Mouse (Mus musculus): ENCODE measurements at regions not wholly inside any gene's neighbourhood (a gene's known extent, or its start where the extent isn't known, plus 50 kb on each side); places are given as distances from the start of the nearest gene placed in this dataset.

- DNase-seq (ENCODE audit: low spot score in 2 of 2): no peak
These were observed 79.0 kb downstream of the Arl4c start for GRCm38 (mm10) chr1:88623040-88623439.

GRCm38 (mm10) chr1:88622356-88622755 is 79.7 kb downstream of the Arl4c start:
- DNase-seq (ENCODE audit: low spot score in 2 of 2): no peak

DNA sequence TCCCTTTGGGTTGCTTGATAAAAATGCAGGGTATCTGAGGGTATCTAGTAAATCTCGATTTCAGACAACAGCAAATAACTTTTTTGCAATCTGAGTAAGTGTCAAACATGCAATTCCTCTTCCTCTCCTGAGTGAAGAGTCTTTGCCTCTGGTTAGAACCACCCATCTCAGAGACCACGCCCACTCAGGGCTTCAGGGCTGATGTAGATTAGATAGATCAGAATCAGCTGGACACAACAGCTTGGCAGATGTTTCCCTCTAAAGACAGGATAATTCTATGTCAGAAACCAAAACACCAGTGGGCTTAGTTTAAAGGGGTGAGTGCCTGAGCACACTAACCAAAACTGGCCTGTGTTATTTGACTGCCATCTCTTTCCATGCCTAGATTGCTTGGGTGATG is 80.8 kb downstream of the Arl4c start:
- DNase-seq (ENCODE audit: low spot score in 2 of 2): no peak

DNA sequence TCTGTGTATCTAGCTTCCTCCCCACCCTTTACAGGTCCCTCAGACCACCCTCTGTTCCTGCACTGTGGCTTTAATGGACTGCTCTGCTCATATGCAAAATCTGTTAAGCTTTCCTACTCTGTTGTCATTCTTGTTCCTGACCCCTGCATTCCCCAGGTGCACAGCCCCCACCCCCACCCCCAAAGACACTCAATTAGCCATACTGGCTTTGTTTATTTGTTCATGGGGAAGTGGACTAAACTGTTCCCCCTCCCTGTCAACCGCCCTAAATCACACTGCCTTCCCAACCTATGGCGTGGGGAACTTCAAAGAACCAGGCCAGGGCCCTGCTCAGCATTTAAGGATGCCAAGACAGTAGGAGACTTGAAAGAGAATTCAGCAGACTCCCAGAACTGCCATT is 89.0 kb downstream of the Arl4c start:
- DNase-seq (ENCODE audit: low spot score in 2 of 2): no peak

GRCm38 (mm10) chr1:88611241-88611640 is 90.8 kb downstream of the Arl4c start:
- no peak for DNase-seq (ENCODE audit: low spot score in 2 of 2)

GRCm38 (mm10) chr1:88610810-88611209 is 91.2 kb downstream of the Arl4c start:
- no peak for DNase-seq (ENCODE audit: low spot score in 2 of 2)

GRCm38 (mm10) chr1:88608826-88609225 is 93.2 kb downstream of the Arl4c start:
- DNase-seq (ENCODE audit: low spot score in 2 of 2): no peak

DNA sequence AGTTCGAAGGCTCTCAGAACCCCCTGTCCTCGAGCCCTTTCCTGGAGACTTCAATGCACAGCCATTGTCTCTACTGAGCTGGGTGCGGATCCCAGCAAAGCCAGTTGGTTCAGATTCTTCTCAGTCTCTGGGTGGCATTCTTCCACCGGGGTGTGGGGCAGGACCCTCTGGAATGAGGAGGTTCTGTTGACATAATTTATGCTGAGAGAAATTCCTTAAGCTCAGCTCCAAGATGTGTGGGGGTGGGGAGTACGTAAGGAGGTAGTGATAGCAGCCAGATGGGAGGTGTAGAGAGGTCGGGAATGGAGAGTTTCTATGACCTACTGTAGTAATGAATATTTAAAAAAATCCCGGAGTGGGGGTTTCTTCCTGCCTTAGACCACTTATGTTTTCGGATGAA is 93.8 kb downstream of the Arl4c start:
- DNase-seq (ENCODE audit: low spot score in 2 of 2): no peak

DNA sequence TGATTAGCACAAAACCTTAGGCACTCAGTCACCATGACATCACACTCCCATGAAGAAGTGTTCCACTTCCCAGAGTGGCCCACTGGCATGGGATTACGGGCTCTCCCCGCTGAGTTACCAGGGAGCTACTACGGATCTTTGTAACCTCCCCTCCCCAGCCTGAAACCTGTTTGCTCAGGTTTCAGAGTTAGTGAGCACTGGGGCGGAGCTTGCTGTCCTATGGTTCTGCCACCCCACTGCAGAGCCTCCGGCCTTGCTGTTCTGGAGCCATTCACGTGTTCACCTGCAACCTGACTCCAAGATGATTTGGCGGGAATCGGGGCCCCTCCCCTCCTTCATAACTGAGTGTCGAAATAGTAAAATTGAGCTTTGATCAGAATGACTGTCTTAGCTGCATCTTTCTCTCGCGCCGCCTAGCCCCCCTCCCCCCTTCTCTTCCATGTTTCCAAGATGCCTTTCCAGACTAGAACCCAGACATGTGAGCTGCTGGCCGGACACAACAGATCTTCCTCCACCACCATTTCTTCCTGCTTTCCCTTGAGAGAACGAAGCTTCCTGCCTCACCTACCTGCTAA is 95.8 kb upstream of the Glrp1 start:
- DNase-seq (ENCODE audit: low spot score in 2 of 2): no peak

DNA sequence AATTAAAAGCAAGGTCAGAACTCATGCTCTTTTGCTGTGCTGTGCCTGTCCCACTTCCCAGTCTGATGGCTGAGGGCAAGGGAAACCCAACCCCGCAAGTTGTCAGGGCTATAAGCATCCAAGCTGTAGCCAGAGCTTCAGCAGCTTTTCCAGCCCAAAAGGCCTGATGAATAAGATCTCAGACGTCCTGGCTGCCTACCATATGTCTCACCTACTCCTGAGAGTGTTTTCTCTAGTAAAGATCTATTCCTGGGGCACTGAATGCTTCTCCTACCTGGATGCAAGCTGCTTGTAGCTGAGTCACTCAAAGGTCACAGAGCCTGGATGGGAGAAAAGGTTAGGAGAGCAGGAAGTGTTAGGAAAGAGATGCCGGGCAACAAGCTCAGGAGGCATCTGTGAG is 92.4 kb upstream of the Glrp1 start:
- DNase-seq (ENCODE audit: low spot score in 2 of 2): no peak

DNA sequence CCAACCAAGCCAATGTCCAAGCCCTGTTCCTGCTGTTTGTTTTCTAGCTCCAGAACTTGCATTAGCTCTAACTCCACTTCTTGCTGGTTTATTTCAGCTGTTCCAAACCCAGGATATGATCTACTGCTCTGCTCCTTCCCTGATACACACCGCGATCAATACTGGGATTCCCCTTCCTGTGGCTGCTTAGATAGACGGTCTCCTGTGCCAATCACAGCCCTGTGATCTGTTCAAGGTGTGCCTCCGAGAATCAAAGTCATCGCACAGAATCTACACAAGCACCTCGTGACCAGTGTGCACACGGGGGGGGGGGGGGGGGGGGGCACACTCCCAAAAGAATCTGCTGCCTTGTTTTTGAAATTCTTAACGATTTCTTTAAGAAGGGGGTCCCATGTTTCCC is 91.9 kb upstream of the Glrp1 start:
- DNase-seq (ENCODE audit: low spot score in 2 of 2): no peak

- DNase-seq (ENCODE audit: low spot score in 2 of 2): no peak
These were observed 90.3 kb upstream of the Glrp1 start for GRCm38 (mm10) chr1:88600145-88600544.

GRCm38 (mm10) chr1:88594484-88595254 is 84.8 kb upstream of the Glrp1 start:
- no peak for DNase-seq (ENCODE audit: low spot score in 2 of 2)

DNA sequence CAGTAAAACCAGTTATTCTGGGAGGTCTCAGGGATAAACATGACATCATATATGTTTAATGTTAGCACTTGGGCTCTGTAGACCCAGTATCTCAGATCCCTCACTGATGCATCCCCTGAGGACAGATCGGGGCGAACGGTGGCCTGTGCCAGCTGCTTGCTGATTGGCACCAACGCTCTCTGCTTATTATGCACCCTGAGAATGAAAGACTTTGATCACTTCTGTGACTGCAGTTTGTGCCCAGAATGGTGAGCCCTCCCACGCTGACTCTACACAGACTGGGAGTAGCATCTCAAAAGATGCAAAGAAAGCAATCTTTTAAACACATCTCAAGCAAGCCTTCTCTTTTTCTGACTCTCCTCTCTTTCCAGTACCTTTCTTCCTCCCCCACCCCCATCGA is 82.2 kb upstream of the Glrp1 start:
- DNase-seq (ENCODE audit: low spot score in 2 of 2): no peak

DNA sequence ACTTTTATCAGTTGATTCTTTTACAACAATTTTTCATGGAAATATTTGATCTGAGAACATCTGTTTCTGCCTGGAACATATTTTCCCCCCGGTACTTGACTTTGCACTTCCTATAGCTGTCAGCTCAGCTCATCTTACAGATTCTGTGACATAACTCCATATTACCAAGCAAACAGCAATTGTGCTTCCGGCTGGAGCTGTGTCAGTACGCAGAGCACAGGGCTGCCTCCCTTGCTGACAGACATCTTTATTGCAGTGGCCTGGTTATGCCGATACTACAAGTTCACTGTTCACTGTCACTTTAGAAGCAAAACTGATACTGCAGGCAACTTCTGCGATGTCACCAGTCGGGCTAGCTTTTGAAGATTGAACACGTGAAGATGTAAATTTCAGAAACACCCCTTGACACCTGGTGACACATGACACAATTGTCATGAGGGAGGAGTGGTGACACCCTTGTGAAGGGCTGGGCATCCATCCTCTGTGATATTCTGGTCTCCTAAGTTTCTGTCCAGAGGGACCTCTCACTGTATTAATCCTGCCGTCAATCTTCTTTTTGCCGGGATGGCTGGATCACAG is 81.0 kb upstream of the Glrp1 start:
- no peak for DNase-seq (ENCODE audit: low spot score in 2 of 2)

- no peak for DNase-seq (ENCODE audit: low spot score in 2 of 2)
These were observed 78.9 kb upstream of the Glrp1 start for GRCm38 (mm10) chr1:88588747-88589146.

GRCm38 (mm10) chr1:88586823-88587820 is 77.3 kb upstream of the Glrp1 start:
- DNase-seq (ENCODE audit: low spot score in 2 of 2): peak; percentile 62 to 72

DNA sequence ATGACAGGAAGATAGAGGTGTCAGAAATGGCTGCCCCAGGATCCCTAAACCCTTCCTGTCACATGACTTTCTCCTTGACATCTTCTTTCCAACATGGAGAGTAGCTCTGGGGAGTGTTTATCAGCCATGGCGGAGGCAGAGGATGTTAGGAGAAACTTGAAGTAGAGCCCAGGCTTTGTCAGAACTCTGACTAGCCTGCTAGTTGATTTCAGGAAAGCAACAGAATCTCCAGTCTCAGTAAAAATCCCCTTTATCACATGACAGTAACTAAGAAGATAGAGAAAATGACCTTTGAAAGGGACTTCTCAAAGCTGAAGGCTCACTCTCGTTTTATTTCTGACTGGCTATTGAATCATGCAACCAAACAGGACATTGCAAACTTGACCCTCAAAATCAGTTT is 76.3 kb upstream of the Glrp1 start:
- no peak for DNase-seq (ENCODE audit: low spot score in 2 of 2)

DNA sequence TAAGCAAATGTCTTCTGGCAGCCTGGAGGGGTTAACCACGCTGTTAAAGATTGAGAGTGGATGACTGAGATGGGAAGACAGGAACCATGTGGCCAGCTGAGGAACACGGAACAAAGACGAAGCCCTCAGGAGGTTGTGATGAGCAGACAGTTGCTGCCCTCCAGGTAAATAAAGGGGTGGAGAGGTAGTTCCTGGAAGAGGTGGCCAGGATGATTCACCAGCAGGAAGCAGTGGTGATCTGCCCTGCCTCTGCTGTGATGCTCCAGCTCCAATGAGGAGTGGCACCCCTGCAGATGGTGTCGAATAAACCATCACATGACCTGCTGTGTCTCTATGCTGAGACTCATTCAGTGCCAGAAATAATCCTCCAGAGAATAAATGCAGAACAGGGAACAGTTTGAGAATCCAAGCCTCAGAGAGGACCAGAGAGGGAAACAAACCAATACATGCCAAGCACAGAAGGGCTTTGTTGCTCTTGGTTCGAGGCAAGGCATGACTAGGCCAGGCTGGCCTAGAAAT is 74.7 kb upstream of the Glrp1 start:
- DNase-seq (ENCODE audit: low spot score in 2 of 2): no peak

- no peak for DNase-seq (ENCODE audit: low spot score in 2 of 2)
These were observed 68.4 kb upstream of the Glrp1 start for GRCm38 (mm10) chr1:88578231-88578620.

GRCm38 (mm10) chr1:88577498-88578230 is 67.8 kb upstream of the Glrp1 start:
- DNase-seq (ENCODE audit: low spot score in 2 of 2): no peak

All from spleen, postnatal 36 days (tissue).